Mouse (Mus musculus) C2C12 (cell line): Measurements from ENCODE around the gene Cphx3. TPM values are rescaled to one million over a fixed set of nuclear protein-coding genes. Genes with fewer than 3 reads are reported as not detected.
"Not testable (repeated sequence)": the region's sequence is repeated elsewhere in the genome, so short reads cannot be mapped to it uniquely, and the experiment has no call there.

ENCODE experiments used
- H3K27me3 ChIP-seq: one replicate; pipeline ENCODE4 v1.6.1; 2011; ENCODE audit not compliant: control insufficient read depth, insufficient read depth, insufficient read length
- H3K36me3 ChIP-seq: one replicate; pipeline ENCODE4 v1.6.1; 2011; ENCODE audit not compliant: control insufficient read depth, insufficient read depth
- H3K4me3 ChIP-seq: one replicate; pipeline ENCODE4 v1.5.1; 2011; ENCODE audit warnings: mild to moderate bottlenecking, control low read depth; ENCODE audit not compliant: poor library complexity, insufficient read depth, severe bottlenecking
- H3K79me2 ChIP-seq: one replicate; pipeline ENCODE4 v1.6.1; 2011; ENCODE audit not compliant: control insufficient read depth, insufficient read depth
- H3K79me3 ChIP-seq: one replicate; pipeline ENCODE4 v1.6.1; 2011; ENCODE audit warnings: low read depth, control low read depth
- H3ac ChIP-seq: one replicate; pipeline ENCODE3; 2011; ENCODE audit warnings: low read depth; ENCODE audit not compliant: control insufficient read depth, insufficient read length
- polyA plus RNA-seq: library from polyadenylated mRNA; unstranded; fragments of >200 nt; fragmentation: generic; extraction: Trizol; gene quantifications from one replicate; pipeline ENCODE4 v1.2.1, GENCODE M21; 2012; ENCODE audit warnings: missing spikeins

Cphx3 gene
- polyA plus RNA-seq, 1 experiment = not detected

DNA sequence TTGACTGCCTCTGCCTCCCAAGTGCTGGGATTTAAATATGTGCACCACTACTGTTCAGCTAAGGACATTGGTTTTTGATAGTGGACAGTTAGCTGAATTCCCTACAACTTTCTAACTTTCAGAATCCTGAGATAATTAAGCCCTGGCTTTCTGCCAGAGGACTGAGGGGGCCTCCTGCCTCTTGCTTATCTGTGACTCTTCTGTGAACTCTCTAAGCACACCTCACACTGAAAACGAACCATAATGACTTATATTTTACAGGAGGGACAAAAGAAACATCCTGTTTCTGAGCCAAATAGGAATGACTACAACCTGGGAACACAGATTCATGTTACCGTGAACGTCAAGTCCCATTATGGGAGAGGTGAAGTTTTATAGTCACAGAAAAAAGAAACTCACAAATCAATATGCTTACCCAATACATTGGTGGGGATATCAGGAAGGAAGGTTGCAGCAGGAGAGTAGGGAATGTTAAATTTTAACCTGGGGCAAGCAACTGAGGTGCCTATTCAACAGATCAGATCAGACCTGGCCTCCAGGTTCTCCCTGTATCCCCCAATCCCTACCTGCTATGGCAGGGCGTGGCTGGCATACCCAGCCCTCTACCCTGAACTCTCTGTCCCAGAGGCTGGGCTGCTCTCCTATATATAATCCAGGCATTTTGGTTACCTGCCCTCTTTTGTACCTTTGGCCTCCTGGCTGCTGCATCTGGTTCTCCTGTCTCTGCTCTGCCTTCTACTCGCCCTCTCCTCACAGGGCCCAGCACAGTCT, 5.3 kb upstream of the Cphx3 start:
- not testable (repeated sequence) for H3ac ChIP-seq, H3K36me3 ChIP-seq, H3K79me3 ChIP-seq, H3K4me3 ChIP-seq, H3K27me3 ChIP-seq, H3K79me2 ChIP-seq

DNA sequence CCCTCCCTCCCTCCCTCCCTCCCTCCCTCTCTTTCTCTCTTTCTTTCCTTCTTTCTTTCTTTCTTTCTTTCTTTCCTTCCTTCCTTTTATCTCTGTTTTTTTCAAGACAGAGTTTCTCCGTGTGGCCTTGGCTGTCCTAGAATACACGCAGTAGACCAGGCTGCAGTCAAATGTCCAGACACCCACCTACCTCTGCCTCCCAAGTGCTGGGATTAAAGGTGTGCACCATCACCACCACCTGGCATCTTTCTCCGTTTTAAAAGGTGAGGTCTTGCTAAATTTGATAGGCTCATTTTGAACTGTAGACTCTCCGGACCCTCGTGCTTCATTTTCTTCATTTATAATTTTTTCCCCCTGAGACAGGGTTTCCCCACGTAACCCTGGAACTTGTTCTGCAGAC, 881 bp upstream of the Cphx3 start, which contains the start of gene Cphx2:
Gene Cphx2, plus strand, starts transcription at position 301 of the 400 bp plus-strand sequence.
- not testable (repeated sequence) for H3K79me3 ChIP-seq, H3K36me3 ChIP-seq, H3K27me3 ChIP-seq, H3K79me2 ChIP-seq, H3ac ChIP-seq, H3K4me3 ChIP-seq

DNA sequence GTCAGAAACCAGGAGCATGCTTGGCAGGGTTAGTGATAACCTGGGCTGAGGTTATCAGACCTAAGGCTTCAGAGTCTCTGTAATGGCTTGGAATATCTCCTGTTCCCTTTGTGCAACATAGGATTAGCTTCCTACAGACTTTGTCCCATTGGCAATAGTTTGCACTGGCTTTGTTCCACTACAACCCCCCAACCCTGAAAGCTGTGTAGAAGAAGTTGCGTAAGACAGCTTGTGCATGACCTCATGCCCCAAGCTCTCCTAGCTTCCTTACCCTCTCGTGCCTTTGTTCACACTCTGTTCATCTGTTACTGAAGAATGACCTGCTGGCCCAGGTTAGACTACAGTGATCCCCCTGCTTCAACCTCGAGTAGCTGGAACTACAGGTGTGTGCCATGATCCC, 15.5 kb downstream of the Cphx3 start:
- H3K4me3 ChIP-seq, H3K79me2 ChIP-seq, H3ac ChIP-seq, H3K27me3 ChIP-seq, H3K79me3 ChIP-seq, H3K36me3 ChIP-seq: not testable (repeated sequence)

DNA sequence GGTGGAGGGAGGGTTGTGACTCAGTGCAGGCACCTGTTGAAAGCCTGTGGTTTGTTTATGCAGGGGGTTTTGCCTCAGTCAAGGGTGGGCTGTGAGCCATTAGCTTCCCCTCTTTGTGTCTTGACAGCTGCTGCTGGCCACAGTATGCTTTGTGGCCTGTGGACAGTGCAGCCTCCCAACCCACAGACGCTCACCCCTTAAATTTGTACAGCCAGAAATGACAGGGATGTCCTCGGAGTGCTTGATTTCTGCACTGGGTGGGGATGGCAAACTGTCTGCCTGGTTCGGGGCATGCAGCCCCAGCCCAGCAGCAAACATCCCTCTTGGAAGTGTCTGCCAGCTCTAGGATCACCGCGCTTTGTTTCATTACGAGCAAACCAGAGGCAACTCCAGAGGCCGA, 36.1 kb downstream of the Cphx3 start, which contains the start of gene Duxbl2:
Gene Duxbl2, plus strand, starts transcription at position 200 of the 400 bp plus-strand sequence.
- not testable (repeated sequence) for H3ac ChIP-seq, H3K27me3 ChIP-seq, H3K36me3 ChIP-seq, H3K4me3 ChIP-seq, H3K79me3 ChIP-seq, H3K79me2 ChIP-seq

DNA sequence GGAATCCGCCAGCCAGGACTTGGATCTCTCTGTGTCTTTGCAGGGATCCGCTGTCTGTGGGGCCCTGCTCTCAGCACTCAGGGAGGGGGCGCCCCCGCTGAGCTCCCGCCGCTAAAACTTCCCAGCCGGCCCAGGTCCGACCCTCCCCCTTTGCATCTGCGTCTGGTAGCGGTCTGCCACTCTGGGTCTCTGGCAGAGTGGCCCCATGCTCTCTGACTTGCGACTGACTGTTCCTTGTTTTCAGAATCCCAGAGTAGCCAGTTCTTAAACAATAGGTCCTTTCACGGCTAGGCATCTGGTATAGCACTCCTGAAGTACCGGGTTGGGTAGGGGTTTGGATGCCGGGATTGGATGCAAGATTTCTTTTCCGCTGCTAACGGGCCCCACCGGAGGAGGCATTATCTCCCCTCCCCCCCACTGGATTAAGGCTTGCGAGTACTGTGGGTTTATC, 36.5 kb downstream of the Cphx3 start:
- H3K79me3 ChIP-seq, H3K36me3 ChIP-seq, H3K27me3 ChIP-seq, H3K4me3 ChIP-seq, H3ac ChIP-seq, H3K79me2 ChIP-seq: not testable (repeated sequence)

DNA sequence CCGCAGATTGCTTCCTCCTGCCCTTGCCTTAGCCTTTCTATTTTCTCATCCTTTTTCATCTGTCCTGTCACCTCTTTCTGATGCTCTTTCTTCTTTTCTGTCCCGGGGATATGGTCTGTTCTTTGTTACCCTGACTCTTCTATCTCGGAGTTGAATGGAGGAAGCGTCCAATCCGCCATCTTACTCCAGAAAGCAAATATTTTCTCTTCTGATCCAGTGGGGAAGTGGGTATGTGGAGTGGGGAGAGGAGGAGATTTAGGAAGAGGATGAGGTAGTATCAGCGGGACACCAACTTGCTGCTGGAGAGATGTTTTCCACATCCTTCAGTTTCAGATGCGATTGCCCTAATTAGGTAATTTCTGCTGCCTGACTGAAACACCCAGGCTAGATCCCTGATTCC, 37.0 kb downstream of the Cphx3 start:
- H3K27me3 ChIP-seq, H3K36me3 ChIP-seq, H3K79me2 ChIP-seq, H3K79me3 ChIP-seq, H3ac ChIP-seq, H3K4me3 ChIP-seq: not testable (repeated sequence)

DNA sequence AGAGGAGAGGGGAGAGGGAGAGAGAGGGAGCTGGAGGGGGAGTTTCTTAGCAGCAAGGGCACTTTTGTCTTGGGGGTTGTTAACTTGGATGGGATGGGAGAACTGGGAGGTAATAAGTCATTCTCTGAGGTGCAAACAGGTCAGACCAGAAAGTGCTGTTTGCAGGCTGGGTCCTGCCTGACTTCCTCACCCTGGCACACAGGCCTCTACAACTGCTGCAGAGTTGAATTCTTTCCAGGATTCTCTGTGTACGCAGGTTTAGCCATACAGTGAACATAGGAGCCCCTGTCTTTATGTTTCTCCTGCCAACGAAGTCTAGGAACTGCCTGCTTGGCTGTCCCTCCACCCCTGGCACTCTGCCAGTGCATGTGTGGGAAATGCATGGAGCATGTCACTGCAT, 65.0 kb downstream of the Cphx3 start:
- H3K4me3 ChIP-seq, H3K27me3 ChIP-seq, H3ac ChIP-seq, H3K79me3 ChIP-seq, H3K36me3 ChIP-seq, H3K79me2 ChIP-seq: not testable (repeated sequence)

DNA sequence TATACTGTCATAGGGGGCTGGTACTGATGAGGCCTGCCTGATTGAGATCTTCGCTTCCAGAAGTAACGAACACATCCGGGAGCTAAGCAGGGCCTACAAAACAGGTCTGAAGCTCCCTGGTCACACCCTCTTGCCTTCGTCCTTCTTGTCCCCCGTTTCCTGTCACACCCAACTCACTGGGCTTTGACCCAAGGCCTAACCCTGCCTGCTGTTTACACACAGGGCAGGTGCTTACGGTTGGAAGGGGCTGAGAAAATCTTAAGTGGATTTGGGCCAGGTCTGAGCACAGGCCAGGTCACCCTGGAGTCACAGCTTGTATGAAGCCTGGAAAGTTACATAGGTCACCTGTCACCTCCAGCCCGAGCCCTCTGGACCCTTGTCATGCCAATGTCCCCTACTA, 73.9 kb downstream of the Cphx3 start:
- not testable (repeated sequence) for H3ac ChIP-seq, H3K79me3 ChIP-seq, H3K79me2 ChIP-seq, H3K27me3 ChIP-seq, H3K36me3 ChIP-seq, H3K4me3 ChIP-seq

DNA sequence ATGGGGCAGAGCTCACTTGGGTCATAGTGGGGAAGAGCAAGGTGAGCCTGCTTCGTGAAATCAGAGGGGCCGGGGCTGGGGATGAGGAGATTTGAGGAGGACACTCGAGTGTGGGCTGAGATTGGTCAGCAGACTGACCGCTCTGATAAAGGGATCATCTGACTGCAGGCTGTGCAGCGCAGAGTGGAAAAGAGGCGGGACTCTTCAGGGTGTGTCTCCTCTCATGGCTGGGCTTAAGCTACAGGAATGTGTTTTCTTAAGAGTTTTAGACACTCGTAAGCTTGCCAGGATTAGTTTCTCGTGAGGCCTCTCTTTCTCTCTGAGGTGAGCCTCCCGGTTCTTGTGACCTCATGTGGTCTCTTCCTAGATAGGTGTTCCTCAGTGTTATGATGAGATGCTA, 79.1 kb downstream of the Cphx3 start:
- not testable (repeated sequence) for H3K36me3 ChIP-seq, H3K4me3 ChIP-seq, H3K79me3 ChIP-seq, H3ac ChIP-seq, H3K79me2 ChIP-seq, H3K27me3 ChIP-seq

DNA sequence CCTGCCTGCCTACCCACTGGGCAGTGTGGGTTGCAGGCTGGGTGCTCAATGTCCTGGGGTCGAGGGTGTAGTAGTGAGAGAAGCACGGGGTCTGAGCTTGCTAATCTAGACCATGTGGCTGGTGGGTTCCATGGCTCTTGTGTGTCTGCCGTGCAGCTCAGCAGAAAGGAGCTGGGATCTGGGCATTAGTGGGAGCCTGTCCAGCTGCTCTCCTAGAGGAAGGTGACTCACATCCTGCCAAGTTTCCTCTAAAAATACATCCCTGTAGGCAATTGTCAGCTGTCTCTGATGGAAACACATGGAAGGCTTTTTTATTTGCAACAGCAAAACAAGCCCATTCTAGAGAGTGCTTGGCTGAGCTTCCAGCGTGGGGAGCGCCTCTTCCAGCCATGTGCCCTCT, 80.3 kb downstream of the Cphx3 start:
- H3ac ChIP-seq, H3K79me3 ChIP-seq, H3K27me3 ChIP-seq, H3K4me3 ChIP-seq, H3K79me2 ChIP-seq, H3K36me3 ChIP-seq: not testable (repeated sequence)

DNA sequence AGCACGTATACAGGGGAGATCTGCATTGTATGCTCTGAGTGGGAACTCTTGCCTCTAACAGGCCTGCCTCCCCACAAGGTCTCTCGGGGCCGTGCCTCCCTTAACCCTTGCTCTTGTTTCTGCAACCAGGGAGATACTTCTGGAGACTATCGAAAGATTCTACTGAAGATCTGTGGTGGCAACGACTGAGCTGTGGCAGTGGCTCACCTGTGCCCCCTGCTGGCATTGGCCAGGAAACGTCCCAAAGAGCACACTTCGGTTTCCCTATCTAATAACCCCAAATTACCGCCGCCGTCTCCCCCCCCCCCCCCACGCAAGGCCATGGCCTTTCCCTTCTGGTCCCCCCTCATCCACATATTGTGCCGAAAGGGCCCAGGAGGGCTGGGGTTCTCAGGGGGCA, 83.2 kb downstream of the Cphx3 start:
- not testable (repeated sequence) for H3ac ChIP-seq, H3K79me2 ChIP-seq, H3K36me3 ChIP-seq, H3K4me3 ChIP-seq, H3K79me3 ChIP-seq, H3K27me3 ChIP-seq

DNA sequence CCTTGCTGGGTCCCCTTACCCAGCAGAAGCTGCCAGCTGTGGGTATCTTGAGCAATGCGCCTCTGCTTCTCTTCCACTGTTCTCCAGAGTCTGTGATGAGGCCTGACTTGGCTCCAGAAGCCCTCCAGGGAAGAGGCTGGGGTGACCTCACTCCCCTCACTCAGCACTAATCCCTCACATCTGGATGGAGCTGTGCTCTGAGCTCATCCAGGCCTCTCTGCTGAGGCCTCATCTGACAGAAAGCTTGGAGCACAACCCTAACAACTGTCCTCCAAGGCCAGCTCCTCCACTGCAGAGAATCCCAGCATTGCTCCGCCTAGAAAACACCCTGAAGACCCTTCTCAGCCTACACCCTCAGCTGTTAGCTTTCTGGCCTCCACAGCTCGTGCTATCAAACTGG, 91.9 kb downstream of the Cphx3 start:
- not testable (repeated sequence) for H3ac ChIP-seq, H3K36me3 ChIP-seq, H3K79me2 ChIP-seq, H3K4me3 ChIP-seq, H3K79me3 ChIP-seq, H3K27me3 ChIP-seq
